Mouse (Mus musculus) B cell, adult (primary cell): Measurements from ENCODE around the gene Vmn2r85. TPM values are rescaled to one million over a fixed set of nuclear protein-coding genes. Genes with fewer than 3 reads are reported as not detected.

ENCODE experiments used
- total RNA-seq: library from RNA; stranded (reverse); gene quantifications from 4 replicates; pipeline ENCODE4 v1.2.4, GENCODE M21; 2023; ENCODE audit not compliant: inconsistent age

Vmn2r85 gene
- total RNA-seq: not detected in 4 replicates

DNA sequence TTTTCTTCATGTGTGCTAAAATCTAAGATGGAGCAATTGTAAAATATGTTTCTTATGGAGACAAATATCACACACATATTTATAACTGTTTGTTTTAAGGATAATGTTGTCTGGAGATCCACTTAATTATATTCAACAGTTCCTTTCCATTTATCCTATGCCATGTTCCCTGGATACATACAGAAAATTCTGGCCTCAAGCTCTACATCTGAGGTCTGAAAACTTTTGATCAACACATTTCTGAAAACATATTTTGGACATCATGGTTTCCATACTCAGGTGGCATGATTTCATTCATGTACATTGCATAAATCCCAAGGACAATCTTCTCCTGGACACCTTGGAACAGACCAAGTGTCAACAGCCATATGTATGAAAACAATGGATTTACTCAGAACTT, at the start of gene Vmn2r85:
TSS of gene Vmn2r85 (minus strand) at position 101 of the 400 bp plus-strand sequence.

DNA sequence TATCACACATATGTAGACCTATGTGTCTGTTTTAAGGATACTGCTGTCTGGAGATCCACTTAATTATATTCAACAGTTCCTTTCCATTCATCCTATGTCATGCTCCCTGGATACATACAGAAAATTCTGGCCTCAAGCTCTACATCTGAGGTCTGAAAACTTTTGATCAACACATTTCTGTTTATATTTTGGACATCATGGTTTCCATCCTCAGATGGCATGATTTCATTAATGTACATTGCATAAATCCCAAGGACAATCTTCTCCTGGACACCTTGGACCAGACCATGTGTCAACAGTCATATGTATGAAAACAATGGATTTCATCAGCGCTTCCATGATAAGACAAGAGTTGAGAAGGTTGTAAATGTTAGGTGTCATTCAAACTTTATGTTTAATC, 26.4 kb upstream of the Vmn2r85 start, which contains the start of gene Vmn2r86:
TSS of gene Vmn2r86 (minus strand) at position 101 of the 400 bp plus-strand sequence.

GRCm38 (mm10) chr10:130394232-130394631, 35.3 kb downstream of the Vmn2r85 start, which contains the start of gene Vmn2r84:
Vmn2r84 (minus strand) TSS chr10:130394332.

Other genes starting within 250 kb of the Vmn2r85 start
- gene Olfr826, start 245.5 kb downstream of the Vmn2r85 start, total RNA-seq: not detected in 4 replicates
- gene Olfr827, start 215.3 kb downstream of the Vmn2r85 start, total RNA-seq: not detected in 4 replicates
- 0.15 to 0.29 TPM (median 0.18 TPM) in 4 replicates for gene Neurod4, start 149.5 kb downstream of the Vmn2r85 start, total RNA-seq
- 70.4 to 81.9 TPM (median 78.9 TPM) in 4 replicates for gene Tespa1, start 106.8 kb downstream of the Vmn2r85 start, total RNA-seq
- not detected in 4 replicates for gene Vmn2r84, start 35.4 kb downstream of the Vmn2r85 start, total RNA-seq
- not detected in 4 replicates for gene Vmn2r86, start 26.3 kb upstream of the Vmn2r85 start, total RNA-seq
- gene Vmn2r87, start 67.7 kb upstream of the Vmn2r85 start, total RNA-seq: not detected in 4 replicates